Mouse (Mus musculus): Measurements from ENCODE around the gene Ost4. TPM values are rescaled to one million over a fixed set of nuclear protein-coding genes. Genes with fewer than 3 reads are reported as not detected.

Gene Ost4
- 132 TPM for polyA plus RNA-seq (2014; fragmentation: Illumina TruSeq; extraction: RNeasy Lipid Tissue Mini Kit (QIAGEN cat#74804); ENCODE audit: low read depth, low replicate concordance)

GRCm38 (mm10) chr5:30907413-30908059 lies at the start of gene Ost4:
Gene Ost4, minus strand, starts transcription at chr5:30907788.

GRCm38 (mm10) chr5:30944956-30945781 lies 37.6 kb upstream of the Ost4 start, which contains the start of gene Cgref1:
Gene Cgref1, minus strand, starts transcription at chr5:30945591.

GRCm38 (mm10) chr5:30921256-30922033 lies 13.9 kb upstream of the Ost4 start, which contains the start of gene Khk:
Gene Khk, plus strand, starts transcription at chr5:30921431.

GRCm38 (mm10) chr5:30913060-30913841 lies 5.7 kb upstream of the Ost4 start, which contains the start of gene Emilin1:
Gene Emilin1, plus strand, starts transcription at chr5:30913402.

GRCm38 (mm10) chr5:30888337-30889087 lies 19.1 kb downstream of the Ost4 start, which contains the start of gene Agbl5:
Gene Agbl5, plus strand, starts transcription at chr5:30888694.

GRCm38 (mm10) chr5:30867712-30868111 lies 39.9 kb downstream of the Ost4 start, which contains the start of gene Tmem214:
Gene Tmem214, plus strand, starts transcription at chr5:30868012.

Other genes with a start within 250 kb of the Ost4 start
- 4.2 TPM for gene Cenpa, start 241.0 kb downstream of the Ost4 start, polyA plus RNA-seq (2014; fragmentation: Illumina TruSeq; extraction: RNeasy Lipid Tissue Mini Kit (QIAGEN cat#74804); ENCODE audit: low read depth, low replicate concordance)
- gene Dpysl5, start 196.2 kb downstream of the Ost4 start, polyA plus RNA-seq (2014; fragmentation: Illumina TruSeq; extraction: RNeasy Lipid Tissue Mini Kit (QIAGEN cat#74804); ENCODE audit: low read depth, low replicate concordance), result 4.0 TPM
- gene Mapre3, start 93.1 kb downstream of the Ost4 start, polyA plus RNA-seq (2014; fragmentation: Illumina TruSeq; extraction: RNeasy Lipid Tissue Mini Kit (QIAGEN cat#74804); ENCODE audit: low read depth, low replicate concordance), result 111 TPM
- 30.4 TPM for gene Tmem214, start 39.8 kb downstream of the Ost4 start, polyA plus RNA-seq (2014; fragmentation: Illumina TruSeq; extraction: RNeasy Lipid Tissue Mini Kit (QIAGEN cat#74804); ENCODE audit: low read depth, low replicate concordance)
- 110 TPM for gene Agbl5, start 19.1 kb downstream of the Ost4 start, polyA plus RNA-seq (2014; fragmentation: Illumina TruSeq; extraction: RNeasy Lipid Tissue Mini Kit (QIAGEN cat#74804); ENCODE audit: low read depth, low replicate concordance)
- gene Emilin1, start 5.6 kb upstream of the Ost4 start, polyA plus RNA-seq (2014; fragmentation: Illumina TruSeq; extraction: RNeasy Lipid Tissue Mini Kit (QIAGEN cat#74804); ENCODE audit: low read depth, low replicate concordance), result not detected
- gene Khk, start 13.6 kb upstream of the Ost4 start, polyA plus RNA-seq (2014; fragmentation: Illumina TruSeq; extraction: RNeasy Lipid Tissue Mini Kit (QIAGEN cat#74804); ENCODE audit: low read depth, low replicate concordance), result 0.50 TPM
- not detected for gene Cgref1, start 37.8 kb upstream of the Ost4 start, polyA plus RNA-seq (2014; fragmentation: Illumina TruSeq; extraction: RNeasy Lipid Tissue Mini Kit (QIAGEN cat#74804); ENCODE audit: low read depth, low replicate concordance)
- gene Preb, start 52.6 kb upstream of the Ost4 start, polyA plus RNA-seq (2014; fragmentation: Illumina TruSeq; extraction: RNeasy Lipid Tissue Mini Kit (QIAGEN cat#74804); ENCODE audit: low read depth, low replicate concordance), result 7.0 TPM
- gene Tcf23, start 60.9 kb upstream of the Ost4 start, polyA plus RNA-seq (2014; fragmentation: Illumina TruSeq; extraction: RNeasy Lipid Tissue Mini Kit (QIAGEN cat#74804); ENCODE audit: low read depth, low replicate concordance), result 0.73 TPM
- gene Atraid, start 140.5 kb upstream of the Ost4 start, polyA plus RNA-seq (2014; fragmentation: Illumina TruSeq; extraction: RNeasy Lipid Tissue Mini Kit (QIAGEN cat#74804); ENCODE audit: low read depth, low replicate concordance), result 28.7 TPM
- 0.84 TPM for gene Slc5a6, start 141.1 kb upstream of the Ost4 start, polyA plus RNA-seq (2014; fragmentation: Illumina TruSeq; extraction: RNeasy Lipid Tissue Mini Kit (QIAGEN cat#74804); ENCODE audit: low read depth, low replicate concordance)
- 0.66 TPM for gene Cad, start 147.0 kb upstream of the Ost4 start, polyA plus RNA-seq (2014; fragmentation: Illumina TruSeq; extraction: RNeasy Lipid Tissue Mini Kit (QIAGEN cat#74804); ENCODE audit: low read depth, low replicate concordance)
- 281 TPM for gene Dnajc5g, start 198.5 kb upstream of the Ost4 start, polyA plus RNA-seq (2014; fragmentation: Illumina TruSeq; extraction: RNeasy Lipid Tissue Mini Kit (QIAGEN cat#74804); ENCODE audit: low read depth, low replicate concordance)
- gene Slc30a3, start 200.4 kb upstream of the Ost4 start, polyA plus RNA-seq (2014; fragmentation: Illumina TruSeq; extraction: RNeasy Lipid Tissue Mini Kit (QIAGEN cat#74804); ENCODE audit: low read depth, low replicate concordance), result 2.0 TPM
- not detected for gene Trim54, start 208.9 kb upstream of the Ost4 start, polyA plus RNA-seq (2014; fragmentation: Illumina TruSeq; extraction: RNeasy Lipid Tissue Mini Kit (QIAGEN cat#74804); ENCODE audit: low read depth, low replicate concordance)
- gene Ucn, start 231.0 kb upstream of the Ost4 start, polyA plus RNA-seq (2014; fragmentation: Illumina TruSeq; extraction: RNeasy Lipid Tissue Mini Kit (QIAGEN cat#74804); ENCODE audit: low read depth, low replicate concordance), result not detected
- gene Mpv17, start 246.5 kb upstream of the Ost4 start, polyA plus RNA-seq (2014; fragmentation: Illumina TruSeq; extraction: RNeasy Lipid Tissue Mini Kit (QIAGEN cat#74804); ENCODE audit: low read depth, low replicate concordance), result 6.5 TPM

Data from testis, adult 10 weeks (tissue).